Mouse (Mus musculus) limb, embryonic 13.5 days (tissue): ENCODE data around the gene Rinl. TPM values are rescaled to one million over a fixed set of nuclear protein-coding genes. Genes with fewer than 3 reads are reported as not detected.

Experiments
- ATAC-seq: fragments of 200-750 bp; cut with Nextera tagmentation; 2 replicates; pipeline ENCODE4 v1.8.0; 2017; ENCODE audit warnings: low read depth, moderate number of reproducible peaks, moderate TSS enrichment; ENCODE audit not compliant: low FRiP score
- H3K27ac ChIP-seq: fragments of 300-500 bp; sonication (generic); 2 replicates; pipeline ENCODE4 v1.5.1; 2015; ENCODE audit warnings: inconsistent platforms, mild to moderate bottlenecking, moderate library complexity
- H3K27me3 ChIP-seq: fragments of 300-500 bp; sonication (generic); 2 replicates; pipeline ENCODE4 v1.6.1; 2015; ENCODE audit warnings: mild to moderate bottlenecking, inconsistent platforms
- H3K36me3 ChIP-seq: fragments of 300-500 bp; sonication (generic); 2 replicates; pipeline ENCODE4 v1.6.1; 2015; ENCODE audit warnings: inconsistent platforms, mild to moderate bottlenecking, moderate library complexity
- H3K4me1 ChIP-seq: fragments of 300-500 bp; sonication (generic); 2 replicates; pipeline ENCODE4 v1.6.1; 2015; ENCODE audit warnings: inconsistent platforms
- H3K4me2 ChIP-seq: fragments of 300-500 bp; sonication (generic); replicated peaks from 2 replicates; pipeline ENCODE4 v1.6.1; 2015; ENCODE audit warnings: inconsistent platforms, mild to moderate bottlenecking, moderate library complexity
- H3K4me3 ChIP-seq: fragments of 300-500 bp; sonication (generic); 2 replicates; pipeline ENCODE4 v1.5.1; 2015; ENCODE audit warnings: moderate library complexity, mild to moderate bottlenecking, inconsistent platforms
- H3K9ac ChIP-seq: fragments of 300-500 bp; sonication (generic); 2 replicates; pipeline ENCODE4 v1.6.1; 2015; ENCODE audit warnings: mild to moderate bottlenecking, inconsistent platforms
- H3K9me3 ChIP-seq: fragments of 300-500 bp; sonication (generic); 2 replicates; pipeline ENCODE4 v1.6.1; 2016; ENCODE audit warnings: inconsistent platforms
- WGBS: fragments of 180-500 bp; shearing (Covaris S2); methylation state at CpG from one replicate; pipeline ENCODE4 v1.1.7; 2015; 5-methylcytosine and 5-hydroxymethylcytosine counted together
- polyA plus RNA-seq: library from polyadenylated mRNA; unstranded; fragments of >200 nt; fragmentation: Nextera tagmentation; extraction: Ambion mirVana; gene quantifications from 2 replicates; pipeline ENCODE4 v1.2.1, GENCODE M21; 2015

Rinl gene
- polyA plus RNA-seq, 1 experiment from 2014 or later = 3.1 TPM

DNA sequence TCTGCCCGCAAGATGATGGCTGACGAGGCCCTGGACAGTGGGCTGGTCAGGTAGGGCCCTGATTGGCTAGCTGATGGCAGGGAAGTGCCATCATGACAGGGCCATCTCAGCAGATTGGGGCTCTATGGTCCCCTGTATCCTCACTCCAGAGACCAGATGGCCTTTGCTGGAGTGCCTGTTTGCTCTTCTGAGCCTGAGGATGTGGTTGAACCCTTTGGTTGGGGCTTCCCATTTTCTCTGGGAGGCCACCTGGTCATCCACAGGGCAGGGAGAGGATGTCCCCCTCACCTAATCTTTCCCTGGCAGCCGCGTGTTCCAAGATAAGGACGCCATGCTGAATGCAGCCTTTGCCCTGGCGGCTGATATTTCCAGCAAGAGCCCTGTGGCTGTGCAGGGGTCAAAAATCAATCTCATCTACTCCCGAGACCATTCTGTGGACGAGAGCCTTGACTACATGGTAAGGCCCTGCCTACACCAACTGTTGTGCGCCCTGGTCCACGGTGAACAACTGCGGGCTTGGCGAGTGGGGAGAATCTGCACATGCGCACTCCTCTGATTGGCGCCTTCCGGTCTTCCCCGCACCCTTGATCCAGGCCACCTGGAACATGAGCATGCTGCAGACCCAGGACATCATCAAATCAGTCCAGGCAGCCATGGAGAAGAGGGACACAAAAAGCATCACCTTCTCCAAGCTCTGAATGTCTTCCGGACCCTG, 42.8 kb downstream of the Rinl start:
- H3K9me3 ChIP-seq = no peaks in the 10 kb centered on the region
- H3K4me2 ChIP-seq = no peak overlapping the region
- no peak overlapping the region for H3K27ac ChIP-seq
- no peak overlapping the region for H3K4me3 ChIP-seq
- no peak overlapping the region for H3K9ac ChIP-seq
- H3K36me3 ChIP-seq = peaks cover 34% of the 10 kb centered on the region
- no peaks in the 10 kb centered on the region for H3K27me3 ChIP-seq
- no peak for ATAC-seq
- H3K4me1 ChIP-seq = no peaks in the 10 kb centered on the region
- 92% methylated on average over 17 of the region's 17 CpGs for WGBS

DNA sequence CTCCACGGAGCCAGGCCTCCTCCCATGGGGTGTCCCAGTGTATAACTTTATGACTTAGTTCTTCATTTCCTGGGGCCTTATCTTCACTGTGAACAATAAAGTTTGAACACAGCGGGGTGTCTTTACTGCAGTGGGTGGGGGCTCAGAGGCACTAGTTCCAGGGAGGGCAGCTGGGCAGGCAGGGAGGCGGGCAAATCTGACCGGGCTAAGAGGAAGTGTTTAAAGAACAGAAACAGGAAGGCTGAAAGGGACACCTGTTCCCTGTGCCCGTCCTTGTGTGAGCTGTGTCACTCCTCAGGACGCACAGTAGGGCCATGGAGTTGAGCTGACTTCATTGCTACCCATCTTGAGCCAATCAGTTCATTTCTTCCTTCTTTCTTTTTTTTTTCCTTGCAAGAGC, 43.4 kb downstream of the Rinl start:
- H3K27ac ChIP-seq = no peak overlapping the region
- no peaks in the 10 kb centered on the region for H3K4me1 ChIP-seq
- no peaks in the 10 kb centered on the region for H3K27me3 ChIP-seq
- H3K9ac ChIP-seq = no peak overlapping the region
- 67% methylated on average over 6 of the region's 6 CpGs for WGBS
- no peaks in the 10 kb centered on the region for H3K9me3 ChIP-seq
- no peak for ATAC-seq
- H3K4me3 ChIP-seq = no peak overlapping the region
- peaks cover 34% of the 10 kb centered on the region for H3K36me3 ChIP-seq
- no peak overlapping the region for H3K4me2 ChIP-seq

DNA sequence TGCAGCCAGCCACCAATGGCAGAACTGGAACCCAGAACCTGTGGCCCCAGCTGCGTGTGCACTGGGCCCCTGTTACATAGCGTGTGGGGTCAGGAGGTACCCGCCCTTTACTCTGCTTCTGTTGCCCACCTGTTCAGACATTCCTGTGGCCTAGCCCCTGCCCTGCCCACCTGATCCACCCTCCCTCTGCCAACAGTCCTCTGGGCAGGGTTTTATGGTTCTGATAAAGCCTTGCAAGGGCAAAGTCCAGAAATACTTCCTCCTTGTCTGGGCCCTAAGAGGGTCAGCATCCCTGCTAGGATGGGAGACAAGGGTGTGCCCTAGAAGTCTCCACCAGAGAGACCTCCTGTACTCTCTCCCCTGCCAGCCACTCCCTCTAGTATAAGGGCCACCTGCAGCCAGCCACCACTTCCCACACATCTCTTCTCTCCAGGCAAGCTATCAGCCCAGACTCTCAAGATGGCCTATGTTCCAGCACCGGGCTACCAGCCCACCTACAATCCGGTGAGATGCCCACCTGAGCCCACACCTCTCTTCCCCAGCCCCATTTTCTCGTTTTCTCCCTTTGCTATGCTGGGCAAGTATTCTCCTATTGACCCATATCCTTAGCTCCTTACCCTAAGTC, 45.1 kb downstream of the Rinl start, which contains the start of gene Lgals4:
Lgals4 (plus strand) TSS at position 132 of the 625 bp plus-strand sequence.
- H3K9ac ChIP-seq = no peak within 1 kb of the TSS
- H3K27ac ChIP-seq = no peak within 1 kb of the TSS
- H3K4me3 ChIP-seq = no peak within 1 kb of the TSS
- H3K4me1 ChIP-seq = no peaks in the 10 kb centered on the region
- H3K4me2 ChIP-seq = no peak within 1 kb of the TSS
- no peak for ATAC-seq
- WGBS = 85% methylated on average over 6 of the region's 6 CpGs
- H3K27me3 ChIP-seq = no peaks in the 10 kb centered on the region
- H3K9me3 ChIP-seq = no peaks in the 10 kb centered on the region
- peaks cover 34% of the 10 kb centered on the region for H3K36me3 ChIP-seq

DNA sequence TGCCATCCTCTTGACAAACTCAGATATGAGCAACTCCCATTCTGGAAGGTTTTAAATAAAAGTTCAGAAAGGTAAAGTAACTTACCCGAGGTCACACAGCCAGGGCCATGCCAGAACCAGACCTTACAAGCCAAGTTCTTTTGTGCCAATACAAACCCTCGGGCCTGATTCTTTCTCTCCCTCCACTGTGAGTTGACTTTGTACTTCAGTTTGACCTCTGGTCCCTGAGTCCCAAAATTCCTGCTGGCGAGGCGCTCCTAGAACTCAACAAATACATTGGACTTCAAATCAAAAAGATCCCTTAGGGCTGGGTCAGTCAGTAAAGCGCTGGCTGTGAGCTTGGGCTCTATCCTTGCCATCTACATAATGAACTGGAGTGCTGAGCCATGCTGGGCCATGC, 48.2 kb downstream of the Rinl start:
- H3K9ac ChIP-seq = no peak overlapping the region
- H3K27ac ChIP-seq = no peak overlapping the region
- no peak overlapping the region for H3K4me3 ChIP-seq
- no peaks in the 10 kb centered on the region for H3K27me3 ChIP-seq
- H3K36me3 ChIP-seq = peaks cover 7% of the 10 kb centered on the region
- WGBS = 85% methylated on average over 5 of the region's 5 CpGs
- H3K9me3 ChIP-seq = no peaks in the 10 kb centered on the region
- no peak overlapping the region for H3K4me2 ChIP-seq
- H3K4me1 ChIP-seq = no peaks in the 10 kb centered on the region
- no peak for ATAC-seq

DNA sequence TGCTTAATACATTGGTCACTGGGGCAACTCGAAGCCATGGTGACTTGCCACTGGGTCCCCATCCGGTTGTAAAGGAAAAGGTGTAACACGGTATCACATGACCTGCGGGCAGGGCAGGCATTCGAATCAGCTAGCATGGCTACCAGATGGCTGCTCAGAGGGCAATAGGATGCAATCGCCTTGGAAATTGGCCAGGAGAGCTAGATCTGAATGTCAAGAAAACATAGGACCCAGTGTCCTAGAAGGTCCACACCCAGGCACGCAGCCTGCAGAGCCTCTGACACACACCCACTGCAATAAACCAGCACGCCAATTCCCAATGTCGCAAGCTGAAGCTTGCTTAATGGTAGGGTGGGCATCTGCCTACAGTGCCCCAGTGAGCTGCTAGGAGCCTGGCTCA, 49.6 kb downstream of the Rinl start:
- Histone ChIP-seq H3K9ac (no peak overlapping the region), H3K4me3 (no peak overlapping the region), H3K4me1 (no peaks in the 10 kb centered on the region), H3K4me2 (no peak overlapping the region), H3K27ac (no peak overlapping the region), H3K27me3 (no peaks in the 10 kb centered on the region), H3K9me3 (no peaks in the 10 kb centered on the region), H3K36me3 (no peaks in the 10 kb centered on the region)
- WGBS = 65% methylated on average over 9 of the region's 9 CpGs
- no peak for ATAC-seq

DNA sequence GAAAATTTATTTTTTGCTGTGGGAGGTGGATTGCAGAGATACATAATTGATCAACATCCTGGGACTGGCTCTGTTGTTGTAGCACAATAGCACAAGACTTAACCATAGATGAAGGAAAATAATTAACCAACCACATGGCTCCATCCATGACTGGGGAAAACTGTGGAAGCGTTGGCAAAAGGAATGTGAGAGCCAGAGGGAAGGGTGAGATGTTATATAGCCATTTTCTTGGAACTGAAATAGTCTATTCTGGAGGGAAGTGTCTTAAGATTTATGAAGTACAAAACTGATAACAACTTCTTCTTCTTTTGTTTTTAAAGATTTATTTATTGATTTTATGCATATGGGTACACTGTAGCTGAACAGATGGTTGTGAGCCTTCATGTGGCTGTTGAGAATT, 58.5 kb downstream of the Rinl start:
- Histone ChIP-seq H3K4me2 (no peak overlapping the region), H3K27me3 (no peaks in the 10 kb centered on the region), H3K27ac (no peak overlapping the region), H3K9ac (no peak overlapping the region), H3K4me1 (peaks cover 23% of the 10 kb centered on the region), H3K36me3 (no peaks in the 10 kb centered on the region), H3K4me3 (no peak overlapping the region), H3K9me3 (no peaks in the 10 kb centered on the region)
- no peak for ATAC-seq
- WGBS = 63% methylated on average over 1 of the region's 1 CpGs

Other genes with a start within 250 kb of the Rinl start
- not detected in 2 replicates for gene Sycn, start 248.1 kb upstream of the Rinl start, polyA plus RNA-seq
- not detected in 2 replicates for gene Nccrp1, start 241.7 kb upstream of the Rinl start, polyA plus RNA-seq
- 26.7 and 31.7 TPM in 2 replicates for gene Samd4b, start 190.8 kb upstream of the Rinl start, polyA plus RNA-seq
- 33.2 and 33.4 TPM in 2 replicates for gene Pak4, start 190.8 kb upstream of the Rinl start, polyA plus RNA-seq
- not detected in 2 replicates for gene Acp7, start 157.6 kb upstream of the Rinl start, polyA plus RNA-seq
- 7.0 and 7.6 TPM in 2 replicates for gene Fbxo27, start 96.1 kb upstream of the Rinl start, polyA plus RNA-seq
- gene Fbxo17, start 72.2 kb upstream of the Rinl start, polyA plus RNA-seq = 31.8 and 33.9 TPM in 2 replicates
- gene Mrps12, start 47.1 kb upstream of the Rinl start, polyA plus RNA-seq = 113 and 114 TPM in 2 replicates
- gene Sars2, start 47.0 kb upstream of the Rinl start, polyA plus RNA-seq = 26.7 and 30.4 TPM in 2 replicates
- gene Ccer2, start 32.8 kb upstream of the Rinl start, polyA plus RNA-seq = not detected in 2 replicates
- 85.8 and 87.8 TPM in 2 replicates for gene Sirt2, start 22.2 kb upstream of the Rinl start, polyA plus RNA-seq
- gene Nfkbib, start 21.5 kb upstream of the Rinl start, polyA plus RNA-seq = 41.7 and 46.0 TPM in 2 replicates
- 284 and 285 TPM in 2 replicates for gene Hnrnpl, start 19.6 kb downstream of the Rinl start, polyA plus RNA-seq
- 155 TPM in 2 replicates for gene Ech1, start 36.2 kb downstream of the Rinl start, polyA plus RNA-seq
- 9.6 and 10.3 TPM in 2 replicates for gene Lgals4, start 44.9 kb downstream of the Rinl start, polyA plus RNA-seq
- gene Lgals7, start 74.9 kb downstream of the Rinl start, polyA plus RNA-seq = 7.6 and 10.3 TPM in 2 replicates
- gene Capn12, start 92.5 kb downstream of the Rinl start, polyA plus RNA-seq = 0.94 and 0.97 TPM in 2 replicates
- gene Actn4, start 173.4 kb downstream of the Rinl start, polyA plus RNA-seq = 270 and 300 TPM in 2 replicates
- gene Eif3k, start 192.9 kb downstream of the Rinl start, polyA plus RNA-seq = 422 and 454 TPM in 2 replicates
- gene Map4k1, start 193.1 kb downstream of the Rinl start, polyA plus RNA-seq = 9.5 and 10.0 TPM in 2 replicates